Mouse (Mus musculus) lung, postnatal 0 days (tissue): ENCODE results near the gene Rita1.

Experiments
- CTCF ChIP-seq: IDR thresholded peaks from 2 replicates; pipeline ENCODE4 v1.5.1; 2016; ENCODE audit warnings: antibody characterized with exemption, mild to moderate bottlenecking
- EP300 ChIP-seq: IDR thresholded peaks from 2 replicates; pipeline ENCODE4 v1.6.1; 2016; ENCODE audit warnings: antibody characterized with exemption, mild to moderate bottlenecking, control low read depth

DNA sequence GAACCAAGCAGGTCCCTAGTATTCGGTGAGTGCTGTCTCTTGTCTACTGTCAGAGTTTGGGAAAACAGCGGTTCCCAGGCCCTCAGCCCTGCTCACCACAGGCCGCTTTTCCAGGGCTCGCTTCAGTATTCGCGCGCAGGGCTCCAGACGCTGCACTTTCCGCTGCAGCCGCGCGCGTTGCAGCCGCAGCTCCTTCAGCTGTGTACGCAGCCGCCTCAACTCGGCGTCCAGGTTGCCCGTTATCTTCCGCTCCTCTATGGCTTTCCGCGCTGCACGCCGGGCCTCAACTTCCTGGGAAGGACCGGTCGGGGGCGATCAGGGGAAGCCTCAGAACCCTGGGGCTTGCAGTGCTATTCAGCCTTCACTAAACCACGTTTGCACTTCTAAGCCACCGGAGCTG is 18.7 kb upstream of the Rita1 start:
- TF ChIP-seq EP300 = no peak
- TF ChIP-seq CTCF = no peak
